Mouse (Mus musculus) c-Kit-positive CD71-positive TER-119-positive erythroid progenitor cells, embryonic 14.5 days (primary cell): ENCODE measurements around the gene Sorbs1.

ENCODE experiments used
- DNase-seq: peaks from one replicate; pipeline ENCODE4 v3.0.0-alpha.2; 2013; ENCODE audit warnings: low spot score

Sorbs1 gene

GRCm38 (mm10) chr19:40436465-40437200, 76.9 kb downstream of the Sorbs1 start:
- no peak for DNase-seq

GRCm38 (mm10) chr19:40435797-40436196, 77.8 kb downstream of the Sorbs1 start:
- DNase-seq: no peak

DNA sequence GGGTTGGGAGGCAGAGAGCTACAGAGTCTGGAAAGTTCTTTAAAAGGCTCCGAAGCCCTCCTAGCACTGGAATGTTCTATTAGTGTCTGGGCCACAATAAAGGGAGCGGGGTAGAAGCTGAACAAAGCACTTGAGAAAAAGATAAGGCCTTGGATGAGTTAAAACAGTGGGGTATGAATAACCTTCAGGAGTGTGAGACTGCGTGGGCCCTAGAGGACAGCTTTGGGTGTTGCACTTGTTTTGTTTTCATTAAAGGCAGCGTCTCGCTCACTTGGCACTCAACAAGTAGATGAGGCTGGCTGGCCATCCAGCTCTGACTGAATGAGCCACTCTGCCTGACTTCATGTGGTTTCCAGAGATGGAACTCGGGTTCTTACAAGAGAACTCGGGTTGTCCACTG, 78.5 kb downstream of the Sorbs1 start:
- DNase-seq: no peak

- DNase-seq: no peak
Measured at GRCm38 (mm10) chr19:40434042-40434869, 79.3 kb downstream of the Sorbs1 start.

GRCm38 (mm10) chr19:40433316-40433912, 80.2 kb downstream of the Sorbs1 start:
- DNase-seq: no peak

GRCm38 (mm10) chr19:40431969-40432368, 81.6 kb downstream of the Sorbs1 start:
- DNase-seq: no peak

- DNase-seq: no peak
Measured at GRCm38 (mm10) chr19:40429572-40429971, 84.0 kb downstream of the Sorbs1 start.

DNA sequence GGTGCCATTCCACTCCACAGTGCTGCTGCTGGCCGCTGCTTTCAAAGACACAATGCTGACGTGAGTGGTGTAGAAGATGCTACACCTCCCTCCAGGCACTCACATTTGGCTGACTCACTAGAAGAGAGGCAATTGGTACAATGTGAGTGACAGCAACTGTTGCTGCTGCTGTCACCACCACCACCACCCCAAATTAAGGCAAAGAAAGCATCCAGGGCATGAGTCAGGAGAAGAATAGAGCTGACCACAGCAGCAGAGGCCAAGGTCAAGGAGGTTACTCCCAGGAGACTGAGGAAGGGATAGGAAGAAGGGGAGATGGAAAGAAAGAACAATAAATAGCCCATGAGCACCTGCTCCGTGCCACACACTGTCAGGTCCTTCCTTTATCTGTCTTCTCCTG, 84.4 kb downstream of the Sorbs1 start:
- DNase-seq: no peak

GRCm38 (mm10) chr19:40426103-40426960, 87.2 kb downstream of the Sorbs1 start:
- no peak for DNase-seq

DNA sequence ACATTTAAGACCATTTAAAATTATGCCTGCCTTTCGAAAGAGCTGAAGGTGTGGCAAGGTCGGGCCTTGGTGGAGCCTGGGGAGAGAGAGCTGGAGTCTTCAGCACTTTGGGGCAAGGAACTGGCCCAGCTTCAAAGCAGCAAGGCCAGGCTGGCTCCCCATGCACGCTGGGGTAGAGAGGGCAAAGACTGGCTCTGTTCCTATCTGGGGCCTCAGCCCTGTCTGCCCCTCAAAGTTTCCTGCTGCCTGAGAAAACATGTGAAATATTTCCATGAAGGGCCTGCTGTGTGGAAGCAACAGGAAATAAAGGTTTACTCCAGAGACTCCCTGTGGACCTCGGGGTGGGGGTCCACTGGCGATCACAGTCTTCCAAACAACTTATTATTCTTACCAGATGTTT, 88.3 kb downstream of the Sorbs1 start:
- DNase-seq: no peak

DNA sequence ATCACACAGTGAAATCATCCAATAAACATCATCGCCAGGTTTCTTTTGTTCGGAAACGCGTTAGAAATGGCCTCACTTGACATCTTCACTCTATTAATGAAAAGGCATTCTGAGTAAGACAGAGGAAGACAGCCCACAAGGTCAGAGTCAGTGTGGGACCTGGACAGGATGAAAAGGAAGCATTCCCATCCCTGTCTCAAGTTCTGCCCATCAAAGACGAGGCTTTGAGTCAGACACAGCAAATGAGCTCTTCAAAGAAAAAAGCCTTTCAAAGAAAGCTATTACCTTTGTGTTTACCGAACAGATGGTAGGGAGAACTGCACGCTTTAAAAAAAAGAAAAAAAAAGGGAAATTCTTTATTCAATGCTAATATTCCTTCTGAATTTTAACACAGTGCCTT, 92.5 kb downstream of the Sorbs1 start:
- no peak for DNase-seq

GRCm38 (mm10) chr19:40419315-40419714, 94.3 kb downstream of the Sorbs1 start:
- no peak for DNase-seq

GRCm38 (mm10) chr19:40417155-40417821, 96.3 kb downstream of the Sorbs1 start:
- no peak for DNase-seq

DNA sequence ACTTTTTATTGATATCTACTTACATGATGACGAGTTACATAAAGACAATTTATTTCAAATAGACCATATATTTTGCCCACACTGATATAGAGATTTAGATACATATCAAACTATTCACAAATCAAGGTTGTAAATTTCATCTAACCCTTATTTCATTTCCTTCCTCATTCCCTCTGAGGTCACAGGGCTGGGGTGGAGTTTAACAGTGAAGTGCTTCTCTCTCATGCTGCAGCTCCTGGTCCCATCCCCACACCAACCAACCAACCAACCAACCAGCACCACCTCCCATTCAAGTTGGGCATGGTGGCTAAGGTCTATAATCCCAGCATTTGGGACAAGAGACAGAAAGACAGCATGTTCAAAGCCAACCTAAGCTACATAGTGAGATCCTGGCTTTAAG, 97.9 kb downstream of the Sorbs1 start:
- DNase-seq: no peak

DNA sequence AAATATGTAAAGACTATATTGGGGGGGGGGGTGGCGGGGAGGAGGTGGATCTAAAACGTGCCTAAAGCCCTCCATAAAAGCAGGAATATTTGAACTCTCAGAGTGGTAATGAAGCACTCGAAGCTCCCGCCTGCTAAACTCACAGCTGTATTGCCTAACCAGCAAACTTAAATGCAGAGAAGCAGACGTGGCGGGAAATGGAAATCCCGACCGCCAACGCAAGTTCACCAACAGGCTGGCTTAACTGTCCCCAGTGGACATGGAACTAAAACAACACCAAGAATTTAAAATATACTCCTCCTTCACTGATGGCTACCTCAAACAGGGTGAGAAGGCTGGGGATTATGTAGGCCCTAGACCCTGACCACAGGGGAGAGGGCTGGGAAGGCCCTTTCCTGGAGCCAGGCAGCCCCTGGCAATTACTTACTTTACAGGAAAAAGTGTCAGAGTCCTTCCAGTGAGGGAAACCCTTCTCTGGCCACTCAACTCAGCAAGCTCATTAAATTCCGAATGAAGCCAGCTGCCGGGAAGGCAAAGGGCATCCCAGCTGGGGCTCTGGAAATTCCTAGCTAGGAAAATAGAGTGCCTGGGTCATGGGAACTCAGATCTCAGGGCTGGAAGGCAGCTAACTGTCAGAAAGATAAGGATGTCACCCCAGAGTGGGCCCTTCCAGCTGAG, 98.6 kb downstream of the Sorbs1 start:
- no peak for DNase-seq

- no peak for DNase-seq
Measured at GRCm38 (mm10) chr19:40414386-40414785, 99.2 kb downstream of the Sorbs1 start.

DNA sequence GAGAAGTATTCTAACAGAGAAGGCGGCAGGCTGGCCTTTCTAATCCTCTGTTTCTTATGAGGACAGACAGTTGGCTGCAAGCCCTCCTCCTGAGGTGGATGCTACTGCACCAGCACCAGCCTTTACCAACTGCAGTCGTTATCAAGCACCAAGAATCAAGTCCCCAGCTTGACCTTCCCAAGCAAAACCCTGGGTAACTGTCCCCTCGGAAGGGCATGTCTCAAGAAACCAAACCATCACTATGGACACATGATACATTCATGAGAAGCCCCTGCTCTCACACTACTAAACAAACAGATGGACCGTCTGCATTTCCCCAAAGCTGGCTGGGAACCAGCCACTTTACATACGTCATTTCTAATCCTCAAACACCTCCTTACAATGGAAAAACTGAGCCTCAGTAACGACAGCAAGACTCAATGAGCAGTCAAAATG, 102.2 kb downstream of the Sorbs1 start:
- no peak for DNase-seq

GRCm38 (mm10) chr19:40410511-40410910, 103.1 kb downstream of the Sorbs1 start:
- no peak for DNase-seq

DNA sequence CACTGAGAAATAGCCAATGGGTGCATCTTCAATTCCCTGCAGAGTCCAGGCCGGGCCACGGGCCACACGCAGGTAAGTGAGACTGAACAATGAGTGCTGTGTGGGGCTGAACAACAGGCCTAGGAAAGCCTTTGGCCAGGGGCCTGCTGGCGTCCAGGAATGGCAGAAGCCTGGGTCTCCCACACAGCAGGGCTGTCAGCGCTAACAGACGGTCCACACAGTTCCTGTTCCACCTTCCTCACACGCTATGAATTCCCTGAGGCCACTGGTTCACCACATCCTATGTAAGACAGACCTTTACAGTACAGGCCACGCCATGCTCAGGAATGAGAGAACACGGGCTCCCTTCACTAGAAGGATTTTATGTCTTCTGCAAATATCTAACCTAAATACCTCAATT, 103.5 kb downstream of the Sorbs1 start:
- DNase-seq: no peak

DNA sequence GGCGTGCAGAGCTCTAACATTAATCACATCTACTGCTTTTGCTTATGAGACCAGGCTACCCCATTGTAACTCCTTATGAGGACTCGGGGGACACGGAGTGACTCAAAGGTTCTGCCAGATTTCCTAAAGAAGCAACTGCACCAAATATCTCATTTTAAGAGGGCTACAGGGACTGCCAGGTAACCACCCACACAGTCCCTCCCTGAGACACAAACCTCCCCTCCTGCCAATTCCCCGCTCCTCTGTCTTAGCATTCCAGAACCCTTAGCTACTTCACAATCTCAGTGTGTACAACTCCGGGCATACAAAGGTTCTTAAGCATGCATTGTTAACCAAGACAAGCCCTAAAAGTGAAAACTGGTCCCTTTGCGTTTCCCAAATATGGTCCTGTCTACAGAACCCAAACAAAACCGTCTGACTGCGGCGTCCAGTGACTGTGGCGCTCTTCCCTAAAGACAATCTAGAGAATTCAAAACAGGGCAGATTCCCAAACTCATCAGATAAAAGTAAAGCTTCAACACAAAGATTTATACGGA, 104.0 kb downstream of the Sorbs1 start:
- DNase-seq: no peak

- no peak for DNase-seq
Measured at GRCm38 (mm10) chr19:40407186-40407585, 106.4 kb downstream of the Sorbs1 start.
